Mouse (Mus musculus) lung, adult 2 months (tissue): Measurements from ENCODE around the gene Usp30.

ENCODE experiments used
- CTCF ChIP-seq: fragments of 200-500 bp; IDR thresholded peaks from 2 replicates; pipeline ENCODE4 v1.5.1; 2011; ENCODE audit warnings: mild to moderate bottlenecking, low read length, control low read depth; ENCODE audit not compliant: insufficient read depth
- POLR2A ChIP-seq: fragments of 200-500 bp; IDR thresholded peaks from 2 replicates; pipeline ENCODE4 v1.6.1; 2011; ENCODE audit warnings: low read depth, mild to moderate bottlenecking, control low read depth, low read length, borderline replicate concordance; ENCODE audit errors: extremely low read depth

DNA sequence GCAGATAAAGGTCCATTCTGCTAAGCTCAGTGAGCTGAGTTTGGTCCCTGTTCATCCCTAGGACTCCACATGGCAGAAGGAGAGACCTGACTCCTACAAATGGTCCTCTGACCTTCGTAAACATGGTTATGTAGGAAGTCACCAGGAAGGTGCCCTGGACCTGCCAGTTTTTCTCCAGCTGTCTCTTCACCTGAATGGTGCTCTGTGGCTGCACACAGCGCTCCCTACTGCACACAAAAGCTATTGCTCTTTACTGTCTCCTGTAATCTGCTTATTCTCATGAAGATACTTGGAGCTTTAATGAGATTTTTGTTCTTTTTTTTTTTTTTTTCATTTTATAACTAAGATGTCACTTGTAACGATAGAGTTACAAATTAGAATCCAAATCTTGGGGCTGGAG lies 18.7 kb upstream of the Usp30 start:
- peak; percentile 28; the same call in 1 of the 2 replicates for TF ChIP-seq CTCF
- no peak for TF ChIP-seq POLR2A
